Mouse (Mus musculus): Measurements from ENCODE around the gene Tgfbi. TPM values are rescaled to one million over a fixed set of nuclear protein-coding genes. Genes with fewer than 3 reads are reported as not detected.

Tgfbi gene
- polyA plus RNA-seq, 1 experiment from 2014 or later = 9.7 TPM

DNA sequence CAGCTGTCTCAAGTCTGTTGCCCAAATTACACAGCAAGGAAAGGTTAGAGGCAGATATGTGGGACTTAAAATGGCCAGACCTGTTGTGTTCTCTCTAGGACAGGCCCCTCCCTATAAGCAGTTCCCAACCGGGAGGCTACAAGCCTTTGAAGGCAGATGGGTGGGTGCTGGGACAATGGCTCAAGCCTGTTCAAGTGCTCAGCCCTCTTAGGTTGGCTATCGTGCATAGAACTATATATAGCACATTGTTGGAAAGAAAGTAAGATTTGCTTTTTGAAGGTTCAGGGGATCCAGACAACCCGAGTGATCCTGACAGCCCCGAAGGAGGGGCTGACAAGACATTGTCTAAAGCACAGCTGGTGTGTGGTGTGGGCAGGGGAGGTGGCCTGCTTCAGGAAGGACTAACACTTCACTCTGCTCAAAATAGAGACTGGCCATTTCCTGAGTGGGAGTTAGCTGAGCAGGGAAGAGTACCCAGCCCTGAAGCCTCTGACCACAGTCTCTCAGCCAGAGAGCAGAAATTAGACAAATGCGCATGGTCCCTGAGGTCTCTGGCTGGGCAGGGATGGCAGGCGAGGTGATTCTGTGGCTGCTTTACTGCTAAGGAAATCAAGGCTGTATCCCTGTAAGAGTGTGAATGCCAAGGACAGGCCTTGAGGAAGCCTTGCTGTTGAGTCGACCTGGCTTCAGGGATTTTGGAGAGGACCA is 52.7 kb downstream of the Tgfbi start:
- 27% methylated on average over 7 of the region's 7 CpGs for WGBS (ENCODE audit: insufficient replicate concordance)
- Histone ChIP-seq H3K4me3 (replicated peaks) (no peak overlapping the region), H3K4me1 (replicated peaks) (no peaks in the 10 kb centered on the region), H3K4me2 (no peak overlapping the region), H3K9me3 (replicated peaks) (no peaks in the 10 kb centered on the region), H3K36me3 (replicated peaks) (no peaks in the 10 kb centered on the region), H3K9ac (no peak overlapping the region), H3K27ac (replicated peaks) (no peak overlapping the region), H3K27me3 (no peaks in the 10 kb centered on the region)
- no peak for ATAC-seq (ENCODE audit: insufficient read depth)

DNA sequence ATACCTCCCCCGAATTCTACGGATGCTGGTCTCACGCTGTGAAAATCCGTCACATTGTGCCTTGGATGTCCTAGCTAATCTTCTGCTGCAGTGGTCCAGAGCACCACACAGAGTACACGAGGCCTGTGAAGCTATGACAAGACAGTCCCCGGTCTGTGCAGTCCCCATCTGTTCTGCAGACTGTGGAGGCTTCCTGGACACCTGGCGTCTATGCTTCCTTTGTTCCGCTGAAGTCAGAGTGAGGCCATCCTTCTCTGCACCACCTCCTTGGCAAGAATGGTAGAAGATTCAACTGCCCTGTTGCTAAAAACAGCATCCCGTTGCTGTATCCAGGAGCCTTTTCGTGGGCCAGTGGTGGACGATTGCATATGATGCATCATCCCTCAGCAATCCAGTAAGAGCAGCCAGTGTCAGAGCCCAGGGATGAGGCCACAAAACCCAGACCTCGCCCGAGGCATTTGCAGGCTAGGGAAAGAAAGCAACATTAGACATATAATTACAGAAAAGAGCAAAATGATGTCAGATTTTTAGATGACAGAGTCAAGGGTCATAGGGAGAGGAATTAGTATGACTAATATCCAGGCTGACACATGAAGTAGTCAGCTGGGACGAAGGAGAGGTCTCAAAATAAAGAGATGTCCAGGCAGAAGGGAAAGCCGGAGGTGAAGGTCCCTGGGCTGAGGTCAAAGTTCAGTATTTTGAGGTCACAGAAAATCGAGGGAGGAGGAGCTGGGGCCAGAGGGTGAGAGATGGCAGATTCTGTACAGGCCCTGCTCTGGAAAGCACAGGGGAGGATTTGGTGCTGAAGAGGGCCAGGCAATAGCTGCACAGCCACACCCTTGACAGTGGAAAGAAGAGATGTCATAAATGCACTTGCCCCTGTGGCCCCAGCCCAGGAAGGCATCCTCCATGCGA is 55.2 kb downstream of the Tgfbi start:
- Histone ChIP-seq H3K4me2 (no peak overlapping the region), H3K4me3 (replicated peaks) (no peak overlapping the region), H3K9ac (no peak overlapping the region), H3K27ac (replicated peaks) (no peak overlapping the region), H3K27me3 (no peaks in the 10 kb centered on the region), H3K36me3 (replicated peaks) (no peaks in the 10 kb centered on the region), H3K4me1 (replicated peaks) (no peaks in the 10 kb centered on the region), H3K9me3 (replicated peaks) (no peaks in the 10 kb centered on the region)
- no peak for ATAC-seq (ENCODE audit: insufficient read depth)
- WGBS (ENCODE audit: insufficient replicate concordance) = 53% methylated on average over 17 of the region's 17 CpGs

DNA sequence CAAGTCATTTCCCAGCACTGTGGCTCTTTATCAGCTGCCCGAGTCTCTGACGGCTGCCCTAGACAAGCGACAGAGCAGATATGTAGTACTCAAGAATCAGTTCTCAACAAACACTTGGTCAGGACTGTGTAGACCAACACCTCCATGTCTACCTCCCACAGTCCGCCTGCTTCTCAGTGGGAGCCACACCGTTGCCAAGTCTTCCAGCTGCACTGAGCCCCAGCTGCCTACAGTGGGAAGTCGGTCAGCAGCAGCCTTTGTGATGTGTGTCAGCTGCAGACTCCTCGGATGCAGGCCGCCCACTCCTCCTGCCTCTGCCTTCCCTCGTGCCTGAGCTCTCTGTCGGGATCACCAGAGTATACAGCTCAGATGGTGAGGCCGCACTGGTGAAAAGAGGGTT is 61.9 kb downstream of the Tgfbi start:
- Histone ChIP-seq H3K27me3 (no peaks in the 10 kb centered on the region), H3K27ac (replicated peaks) (no peak overlapping the region), H3K9me3 (replicated peaks) (no peaks in the 10 kb centered on the region), H3K4me1 (replicated peaks) (no peaks in the 10 kb centered on the region), H3K9ac (no peak overlapping the region), H3K4me2 (no peak overlapping the region), H3K4me3 (replicated peaks) (no peak overlapping the region), H3K36me3 (replicated peaks) (no peaks in the 10 kb centered on the region)
- no peak for ATAC-seq (ENCODE audit: insufficient read depth)
- WGBS (ENCODE audit: insufficient replicate concordance) = 65% methylated on average over 11 of the region's 11 CpGs

DNA sequence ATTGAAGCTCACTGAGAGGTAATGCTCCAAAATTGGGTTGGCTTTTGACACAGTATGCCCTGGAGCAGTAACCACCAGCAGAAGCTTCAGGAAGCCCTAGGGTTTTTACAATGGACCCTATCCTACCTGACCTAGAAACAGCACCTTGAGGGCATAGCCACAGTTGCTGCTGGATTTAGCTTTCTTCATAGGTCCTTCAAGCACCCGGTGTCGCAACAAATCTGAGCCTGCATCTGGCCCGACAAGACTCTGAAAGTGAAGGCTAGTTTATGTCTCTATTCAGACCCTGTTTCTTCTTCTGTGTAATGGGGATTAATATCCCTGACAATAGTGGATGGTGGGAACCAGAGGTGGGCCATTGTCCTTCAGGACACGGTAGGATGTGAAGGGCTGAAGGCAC is 68.4 kb downstream of the Tgfbi start:
- Histone ChIP-seq H3K4me3 (replicated peaks) (no peak overlapping the region), H3K27me3 (no peaks in the 10 kb centered on the region), H3K27ac (replicated peaks) (no peak overlapping the region), H3K36me3 (replicated peaks) (no peaks in the 10 kb centered on the region), H3K4me2 (no peak overlapping the region), H3K9ac (no peak overlapping the region), H3K9me3 (replicated peaks) (no peaks in the 10 kb centered on the region), H3K4me1 (replicated peaks) (peaks cover 9% of the 10 kb centered on the region; the same call in 1 of the 2 replicates)
- ATAC-seq (ENCODE audit: insufficient read depth) = no peak
- 52% methylated on average over 4 of the region's 4 CpGs for WGBS (ENCODE audit: insufficient replicate concordance)

DNA sequence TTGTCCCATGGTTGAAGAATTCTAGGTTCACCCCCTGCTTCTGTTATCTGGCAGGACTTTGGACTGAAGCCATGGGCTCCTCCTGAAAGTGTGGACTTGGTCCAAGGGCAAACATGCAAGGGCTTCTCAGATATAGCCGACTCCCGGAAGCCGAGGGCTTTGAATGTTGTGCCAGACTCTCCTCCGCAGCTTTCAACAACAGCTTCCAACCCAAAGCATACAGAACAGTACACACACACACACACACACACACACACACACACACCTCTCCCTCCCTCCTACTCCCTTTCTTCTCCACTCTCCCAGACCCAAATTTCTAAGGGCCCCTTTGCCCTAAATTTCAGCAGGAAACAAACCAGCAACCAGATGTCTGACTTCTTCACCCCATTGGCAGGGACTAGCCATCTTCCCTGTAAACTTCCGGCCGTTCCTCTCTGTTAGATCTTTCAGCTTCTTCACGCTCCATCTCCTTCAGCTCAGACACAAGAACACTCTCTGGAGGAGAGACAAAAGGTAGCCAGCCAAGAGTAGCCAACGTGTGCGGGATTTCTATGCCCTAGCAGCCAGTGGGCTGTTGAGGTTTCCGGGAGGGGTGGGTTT is 69.0 kb downstream of the Tgfbi start:
- Histone ChIP-seq H3K27me3 (no peaks in the 10 kb centered on the region), H3K9me3 (replicated peaks) (no peaks in the 10 kb centered on the region), H3K4me1 (replicated peaks) (peaks cover 9% of the 10 kb centered on the region; the same call in 1 of the 2 replicates), H3K27ac (replicated peaks) (no peak overlapping the region), H3K36me3 (replicated peaks) (no peaks in the 10 kb centered on the region), H3K4me2 (no peak overlapping the region), H3K9ac (no peak overlapping the region), H3K4me3 (replicated peaks) (no peak overlapping the region)
- no peak for ATAC-seq (ENCODE audit: insufficient read depth)
- WGBS (ENCODE audit: insufficient replicate concordance) = 43% methylated on average over 10 of the region's 10 CpGs

DNA sequence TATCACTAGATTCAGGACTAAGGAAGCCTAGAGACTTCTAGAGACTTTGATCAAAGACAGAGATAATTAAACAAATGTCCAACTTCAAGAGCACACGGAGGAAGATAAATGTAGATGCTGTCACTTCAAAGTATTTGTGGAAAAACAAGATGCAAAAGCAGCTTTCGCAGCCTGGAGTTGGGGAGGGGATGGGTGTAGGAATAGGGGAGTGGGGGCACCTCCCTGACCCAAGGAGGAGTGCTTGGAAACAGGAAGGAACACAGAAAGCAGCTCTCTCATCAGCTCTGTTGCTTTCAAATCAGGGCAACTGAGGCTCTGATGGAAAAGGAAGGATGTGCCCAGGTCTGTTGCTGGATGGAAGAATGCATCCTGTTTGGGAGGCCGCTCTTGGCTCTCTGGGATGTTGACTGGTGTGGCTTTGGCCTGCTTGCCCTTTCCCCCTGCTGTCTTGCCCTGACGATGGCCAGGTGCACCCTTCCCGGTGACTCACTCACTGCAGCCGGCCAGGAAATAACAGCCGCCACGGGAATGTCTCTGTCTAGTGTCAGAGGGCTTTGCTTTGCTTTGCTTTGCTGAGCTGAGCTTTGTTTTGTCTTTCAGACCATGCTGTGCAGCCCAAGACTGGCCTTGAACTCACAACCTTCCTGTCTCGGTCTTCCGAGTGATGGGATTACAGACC is 69.6 kb downstream of the Tgfbi start:
- no peak overlapping the region for H3K27ac ChIP-seq (replicated peaks)
- H3K4me2 ChIP-seq = no peak overlapping the region
- H3K36me3 ChIP-seq (replicated peaks) = no peaks in the 10 kb centered on the region
- WGBS (ENCODE audit: insufficient replicate concordance) = 46% methylated on average over 10 of the region's 10 CpGs
- H3K9ac ChIP-seq = no peak overlapping the region
- no peak for ATAC-seq (ENCODE audit: insufficient read depth)
- peaks cover 9% of the 10 kb centered on the region; the same call in 1 of the 2 replicates for H3K4me1 ChIP-seq (replicated peaks)
- H3K27me3 ChIP-seq = no peaks in the 10 kb centered on the region
- H3K4me3 ChIP-seq (replicated peaks) = no peak overlapping the region
- no peaks in the 10 kb centered on the region for H3K9me3 ChIP-seq (replicated peaks)

DNA sequence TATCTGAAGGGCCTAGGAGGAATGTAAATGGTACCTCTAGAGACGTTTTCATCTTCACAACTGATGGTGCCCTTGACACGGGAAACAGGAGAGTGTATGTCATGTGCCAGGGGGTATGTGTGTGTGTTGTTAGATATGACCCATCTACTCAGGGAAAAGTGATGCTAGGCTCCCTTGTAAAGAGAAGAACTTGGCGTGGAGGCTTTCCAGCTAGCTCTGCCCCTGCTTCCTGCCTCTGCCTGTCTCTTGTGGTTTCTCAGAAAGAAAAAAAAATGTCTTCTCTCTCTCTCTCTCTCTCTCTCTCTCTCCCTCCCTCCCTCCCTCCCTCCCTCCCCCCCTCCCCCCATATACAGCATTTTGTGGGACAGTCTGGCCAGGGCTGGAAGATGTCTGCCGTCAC is 72.6 kb downstream of the Tgfbi start:
- ATAC-seq (ENCODE audit: insufficient read depth) = no peak
- H3K27me3 ChIP-seq = no peaks in the 10 kb centered on the region
- H3K4me3 ChIP-seq (replicated peaks) = no peak overlapping the region
- H3K9me3 ChIP-seq (replicated peaks) = no peaks in the 10 kb centered on the region
- no peaks in the 10 kb centered on the region for H3K36me3 ChIP-seq (replicated peaks)
- no peak overlapping the region for H3K27ac ChIP-seq (replicated peaks)
- H3K4me1 ChIP-seq (replicated peaks) = peaks cover 9% of the 10 kb centered on the region; the same call in 1 of the 2 replicates
- no peak overlapping the region for H3K4me2 ChIP-seq
- H3K9ac ChIP-seq = no peak overlapping the region
- 44% methylated on average over 4 of the region's 4 CpGs for WGBS (ENCODE audit: insufficient replicate concordance)

DNA sequence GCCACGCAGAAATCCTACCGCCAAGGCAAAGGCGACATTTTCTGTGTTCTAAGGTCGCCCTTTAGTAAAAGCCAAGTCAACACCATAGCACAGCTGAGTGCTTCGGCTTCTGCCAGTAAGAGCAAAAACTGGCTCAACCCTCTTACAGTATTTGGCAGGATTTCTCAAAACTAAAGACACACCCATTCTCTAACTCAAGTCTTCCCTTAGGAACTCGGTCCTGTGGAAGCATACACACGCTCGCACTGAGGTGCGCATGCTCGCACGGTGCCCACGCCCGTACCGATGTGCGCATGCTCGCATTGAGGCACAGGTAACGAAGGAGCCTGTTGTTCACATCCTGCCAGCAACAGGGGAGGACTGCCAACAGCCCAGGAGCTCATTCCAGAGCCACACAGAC is 73.0 kb downstream of the Tgfbi start:
- ATAC-seq (ENCODE audit: insufficient read depth) = no peak
- 72% methylated on average over 17 of the region's 17 CpGs for WGBS (ENCODE audit: insufficient replicate concordance)
- Histone ChIP-seq H3K9me3 (replicated peaks) (no peaks in the 10 kb centered on the region), H3K4me3 (replicated peaks) (no peak overlapping the region), H3K4me1 (replicated peaks) (peaks cover 9% of the 10 kb centered on the region; the same call in 1 of the 2 replicates), H3K36me3 (replicated peaks) (no peaks in the 10 kb centered on the region), H3K9ac (no peak overlapping the region), H3K27ac (replicated peaks) (no peak overlapping the region), H3K4me2 (no peak overlapping the region), H3K27me3 (no peaks in the 10 kb centered on the region)

DNA sequence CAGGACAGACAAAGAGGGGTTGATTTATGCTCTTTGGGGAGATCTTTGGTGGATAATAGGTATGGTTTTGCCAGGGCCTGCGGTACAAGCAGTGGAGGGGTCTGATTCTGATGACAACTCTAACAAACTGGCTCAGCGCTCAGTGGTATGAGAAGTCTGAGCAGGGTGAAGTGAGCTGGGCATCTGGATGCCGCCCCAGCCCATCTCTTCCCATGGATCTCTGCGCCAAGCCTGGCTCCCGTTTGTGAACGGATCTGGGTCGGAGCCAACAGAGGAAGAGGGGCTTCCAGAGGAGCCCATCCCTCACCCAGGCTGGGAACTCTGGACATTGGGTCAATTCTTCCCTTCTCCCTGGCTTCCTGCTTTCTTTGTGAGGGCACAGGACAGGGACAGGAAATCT is 74.0 kb downstream of the Tgfbi start:
- H3K27ac ChIP-seq (replicated peaks) = no peak overlapping the region
- H3K9ac ChIP-seq = no peak overlapping the region
- H3K4me2 ChIP-seq = no peak overlapping the region
- no peak overlapping the region for H3K4me3 ChIP-seq (replicated peaks)
- 57% methylated on average over 7 of the region's 7 CpGs for WGBS (ENCODE audit: insufficient replicate concordance)
- H3K27me3 ChIP-seq = no peaks in the 10 kb centered on the region
- ATAC-seq (ENCODE audit: insufficient read depth) = no peak
- H3K4me1 ChIP-seq (replicated peaks) = peaks cover 2% of the 10 kb centered on the region; the same call in 1 of the 2 replicates
- H3K9me3 ChIP-seq (replicated peaks) = no peaks in the 10 kb centered on the region
- no peaks in the 10 kb centered on the region for H3K36me3 ChIP-seq (replicated peaks)

Measured in liver, embryonic 15.5 days (tissue).